Mouse (Mus musculus) colon, adult 2 months (tissue): Measurements from ENCODE around the gene Chuk. TPM values are rescaled to one million over a fixed set of nuclear protein-coding genes. Genes with fewer than 3 reads are reported as not detected.

Experiments used
- polyA plus RNA-seq: library from polyadenylated mRNA; depleted of rRNA; stranded (reverse); fragments of >200 nt; gene quantifications from 2 replicates; pipeline ENCODE4 v1.2.3, GENCODE M21; 2012; rRNA removed

The Chuk gene
- 11.1 and 11.7 TPM in 2 replicates for polyA plus RNA-seq

GRCm38 (mm10) chr19:44106831-44107660, at the start of gene Chuk:
TSS of gene Chuk (minus strand) at chr19:44107480.

GRCm38 (mm10) chr19:44145702-44146567, 38.7 kb upstream of the Chuk start, which contains the start of gene Bloc1s2:
TSS of gene Bloc1s2 (minus strand) at chr19:44146446.

DNA sequence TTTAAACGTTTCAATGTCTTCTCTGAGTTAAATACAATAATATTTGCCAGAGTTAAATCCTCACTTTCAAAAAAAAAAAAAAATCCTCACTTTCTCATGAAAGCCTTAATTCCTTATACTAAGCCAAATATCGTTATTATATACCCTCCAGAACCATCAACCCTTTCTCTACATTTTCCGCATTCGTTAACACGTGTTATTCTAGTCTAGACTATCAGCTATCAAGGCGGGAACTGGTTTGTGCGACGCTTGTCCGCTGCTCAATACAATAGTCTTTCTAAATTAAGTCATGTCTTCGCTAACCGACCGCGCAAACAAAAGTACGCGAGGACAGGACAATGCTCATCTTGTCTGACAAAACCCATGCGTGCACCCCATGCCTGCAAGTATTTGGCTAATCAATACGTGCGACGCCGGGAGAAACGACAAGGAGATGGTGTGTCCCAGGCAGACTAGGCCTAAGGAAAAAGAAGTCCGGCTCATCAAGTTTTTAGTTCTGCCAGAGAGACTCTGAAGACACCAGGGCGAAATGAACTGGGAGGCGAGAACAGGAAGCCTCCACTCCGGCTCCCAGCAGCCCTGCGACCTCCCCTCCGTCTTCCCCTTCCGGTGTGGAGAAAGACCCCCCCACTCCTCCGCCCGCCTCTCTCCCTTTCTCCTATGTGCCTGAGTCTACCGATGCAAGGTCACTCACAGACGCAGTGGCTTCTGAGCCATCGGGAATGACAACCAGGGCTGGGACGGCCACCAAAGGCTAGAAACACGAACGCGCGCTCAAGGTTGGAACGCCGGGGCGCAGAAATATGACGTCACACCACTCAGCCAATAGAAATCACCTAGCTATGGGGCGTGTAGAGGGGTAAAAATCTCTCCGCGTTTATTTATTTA, 28.0 kb upstream of the Chuk start, which contains the start of gene Cwf19l1:
Cwf19l1 (minus strand) TSS at position 805 of the 888 bp plus-strand sequence.

DNA sequence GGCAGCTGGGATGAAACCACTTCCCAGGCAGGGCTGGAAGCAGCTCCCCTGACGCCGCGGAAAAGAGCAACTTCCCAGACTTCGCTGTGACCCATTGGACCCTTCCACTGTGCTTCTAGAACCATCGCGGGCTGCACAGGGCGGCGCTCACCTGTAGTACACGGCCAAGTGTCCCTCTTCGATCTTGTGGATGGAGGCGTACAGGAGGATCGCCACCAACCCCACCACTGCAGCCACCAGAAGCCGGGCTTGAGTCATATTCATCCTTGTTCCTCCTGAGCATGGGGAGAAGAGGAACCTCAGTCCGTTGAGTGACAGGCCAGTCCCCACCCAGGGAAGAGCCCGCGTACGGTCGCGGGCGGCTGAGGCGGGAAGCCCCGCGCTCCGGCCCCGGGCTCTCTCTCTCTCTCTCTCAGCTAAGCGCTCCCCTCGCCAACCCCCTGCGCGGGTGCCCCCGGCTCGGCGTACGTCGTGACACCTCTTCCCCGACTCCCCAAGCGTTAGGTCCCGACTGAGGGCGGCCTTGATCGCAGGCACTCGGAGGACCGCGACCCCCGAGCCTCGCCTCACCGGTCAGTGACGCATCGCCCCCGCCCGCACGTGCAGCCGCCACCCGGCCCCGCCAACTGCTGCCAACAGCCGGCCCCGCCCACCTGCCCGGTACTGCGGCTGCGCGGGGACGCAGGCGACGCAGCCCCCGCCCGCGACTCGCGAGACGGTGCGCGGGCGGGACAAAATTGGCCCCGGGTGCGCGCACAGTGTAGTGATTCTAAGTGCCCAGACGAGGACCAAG, 38.0 kb downstream of the Chuk start, which contains the start of gene Erlin1:
Erlin1 (minus strand) TSS at position 665 of the 793 bp plus-strand sequence.

DNA sequence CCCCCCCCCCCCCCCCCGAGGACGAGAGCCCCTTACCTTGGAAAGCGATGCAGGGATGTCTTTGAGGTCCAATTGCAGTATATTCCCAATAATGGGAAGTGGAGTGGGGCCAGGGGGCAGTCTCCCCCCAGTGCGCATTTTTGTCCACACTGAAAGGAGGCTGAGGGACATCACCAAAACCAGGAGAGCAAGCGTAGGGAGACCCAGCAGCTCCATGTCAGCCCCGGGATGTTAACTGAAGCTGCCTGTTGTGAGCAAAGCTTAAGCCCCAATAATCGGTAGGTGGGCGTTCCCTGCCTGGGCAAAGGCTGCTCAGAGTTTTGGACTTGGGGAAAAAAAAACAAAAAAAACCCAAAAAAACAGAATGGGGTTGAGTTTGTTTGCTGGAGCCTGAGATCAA, 78.3 kb downstream of the Chuk start, which contains the start of gene Cyp2c23:
Cyp2c23 (minus strand) TSS at position 237 of the 400 bp plus-strand sequence.

Other genes starting within 250 kb of the Chuk start
- gene Dnmbp, start 167.3 kb downstream of the Chuk start, polyA plus RNA-seq, result 65.7 and 78.2 TPM in 2 replicates
- 13.2 and 13.8 TPM in 2 replicates for gene Cpn1, start 120.9 kb downstream of the Chuk start, polyA plus RNA-seq
- gene Cyp2c23, start 78.3 kb downstream of the Chuk start, polyA plus RNA-seq, result 0.30 and 0.98 TPM in 2 replicates
- 9.9 and 10.6 TPM in 2 replicates for gene Erlin1, start 37.7 kb downstream of the Chuk start, polyA plus RNA-seq
- 2.8 and 3.3 TPM in 2 replicates for gene Cwf19l1, start 28.4 kb upstream of the Chuk start, polyA plus RNA-seq
- 22.5 and 29.4 TPM in 2 replicates for gene Bloc1s2, start 39.0 kb upstream of the Chuk start, polyA plus RNA-seq
- 0.03 TPM in 1 of 2 replicates, not detected in the other for gene Pkd2l1, start 85.0 kb upstream of the Chuk start, polyA plus RNA-seq
- gene Scd3, start 95.8 kb upstream of the Chuk start, polyA plus RNA-seq, result 0.14 TPM in 1 of 2 replicates, not detected in the other
- gene Scd2, start 186.2 kb upstream of the Chuk start, polyA plus RNA-seq, result 240 and 383 TPM in 2 replicates
- 0.25 and 0.27 TPM in 2 replicates for gene Scd4, start 225.6 kb upstream of the Chuk start, polyA plus RNA-seq